Mouse (Mus musculus) cortical plate, adult 2 months (tissue): ENCODE measurements around the gene Gm10337.

Source experiments
- CTCF ChIP-seq: fragments of 200-500 bp; IDR thresholded peaks from 2 replicates; pipeline ENCODE4 v1.5.1; 2011; ENCODE audit warnings: mild to moderate bottlenecking, control low read depth, low read length; ENCODE audit not compliant: insufficient read depth; ENCODE audit errors: extremely low read depth
- POLR2A ChIP-seq: fragments of 200-500 bp; IDR thresholded peaks from 2 replicates; pipeline ENCODE4 v1.6.1; 2011; ENCODE audit warnings: mild to moderate bottlenecking, low read length, control low read depth; ENCODE audit not compliant: insufficient read depth; ENCODE audit errors: extremely low read depth

GRCm38 (mm10) chr15:102500479-102500878 is 3.0 kb upstream of the Gm10337 start:
- no peak for TF ChIP-seq CTCF
- no peak for TF ChIP-seq POLR2A
